9 mouse cellular contexts compared by ENCODE assay signal in the genomic region with DNA sequence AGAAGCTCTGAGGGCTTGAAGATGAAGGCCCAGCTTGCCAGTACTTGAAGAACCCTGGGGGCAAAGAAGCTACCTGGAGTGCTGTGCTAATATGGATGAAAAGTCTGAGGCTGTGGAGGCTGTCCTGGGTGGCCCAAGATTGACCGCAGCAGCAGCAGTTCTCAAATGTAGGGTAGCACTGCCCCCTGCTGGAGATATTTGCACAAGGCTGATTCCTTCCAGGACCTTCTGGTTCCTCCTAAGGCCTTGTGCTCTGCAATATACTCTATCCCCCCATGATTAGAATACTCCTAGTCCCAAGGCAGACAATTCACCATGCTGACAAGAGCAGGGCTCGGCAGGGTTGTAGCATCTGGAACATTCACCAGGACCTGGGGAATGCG.
DNase-seq lines count a peak whose midpoint lies in the region; ATAC-seq and TF ChIP-seq lines count a peak whose summit lies in the region.
"Had no signal": no experiment of that assay in that cellular context is flagged by ENCODE, and none has a peak within 500 bp of the region (broad histone marks: within the 10 kb centered on the region; RNA-seq: fewer than 3 reads in every experiment).

No protein-coding gene starts in this region.

- H3K4me3 ChIP-seq in heart, embryonic 15.5 days, result no peak overlapping the region
- H3K4me3 ChIP-seq in liver, embryonic 15.5 days (replicated peaks), result no peak overlapping the region
- H3K4me3 ChIP-seq in neural tube, embryonic 13.5 days, result no peak overlapping the region
- no peak overlapping the region for H3K4me3 ChIP-seq in stomach, postnatal 0 days (ENCODE audit: low read depth, low read length)
- H3K4me3 ChIP-seq: erythroblast, embryonic 14.5 days had no signal

- TF ChIP-seq CTCF in brain, embryonic 14.5 days (IDR thresholded peaks at IDR 0.05; ENCODE audit: borderline replicate concordance, extremely low read depth, insufficient read depth, insufficient read length), result peak; percentile 85
- TF ChIP-seq CTCF in stomach, postnatal 0 days (IDR thresholded peaks at IDR 0.05; ENCODE audit: low read depth), result peak; percentile 96

- 0 out of 2 replicates have a peak, but pooled peaks have one; percentile 47 for ATAC-seq in erythroblast, adult 5-6 weeks (replicated peaks; ENCODE audit: low FRiP score, poor library complexity, severe bottlenecking)
- ATAC-seq in heart, embryonic 15.5 days (replicated peaks; ENCODE audit: insufficient number of reproducible peaks, insufficient read depth, low FRiP score, low read depth), result peak; percentile 51; the same call in 1 of the 2 replicates
- ATAC-seq in liver, embryonic 15.5 days (ENCODE audit: insufficient read depth), result peak; percentile 47
- peak; percentile 79 for ATAC-seq in neural tube, embryonic 13.5 days (ENCODE audit: low read depth)
- peak; percentile 81 for ATAC-seq in stomach, postnatal 0 days (ENCODE audit: low FRiP score, low TSS enrichment)

- peak; percentile 84 for DNase-seq in CD4-positive, CD25-positive, alpha-beta regulatory T cell, adult 2 months (ENCODE audit: low read depth, low spot score)
- DNase-seq in brain, embryonic 14.5 days (ENCODE audit: low read depth), result peak; percentile 87
- peak; percentile 91 for DNase-seq in kidney, postnatal 14 days
- peak; percentile 89 for DNase-seq in stomach, postnatal 0 days (ENCODE audit: low spot score)

- H3K9me3 ChIP-seq in heart, embryonic 15.5 days (replicated peaks), result no peaks in the 10 kb centered on the region
- no peaks in the 10 kb centered on the region for H3K9me3 ChIP-seq in liver, embryonic 15.5 days (replicated peaks)
- H3K9me3 ChIP-seq in neural tube, embryonic 13.5 days, result no peaks in the 10 kb centered on the region
- H3K9me3 ChIP-seq in stomach, postnatal 0 days (ENCODE audit: control insufficient read depth, low read length), result no peaks in the 10 kb centered on the region

- H3K27ac ChIP-seq in heart, embryonic 15.5 days, result no peak overlapping the region
- H3K27ac ChIP-seq in liver, embryonic 15.5 days (replicated peaks), result no peak overlapping the region
- no peak overlapping the region for H3K27ac ChIP-seq in neural tube, embryonic 13.5 days (replicated peaks)
- no peak overlapping the region for H3K27ac ChIP-seq in stomach, postnatal 0 days (replicated peaks)

- no peak for TF ChIP-seq EP300 in stomach, postnatal 0 days (optimal IDR thresholded peaks at IDR 0.05)

- no peak overlapping the region for H3K4me2 ChIP-seq in heart, embryonic 15.5 days
- no peak overlapping the region for H3K4me2 ChIP-seq in liver, embryonic 15.5 days
- no peak overlapping the region for H3K4me2 ChIP-seq in neural tube, embryonic 13.5 days
- no peak overlapping the region for H3K4me2 ChIP-seq in stomach, postnatal 0 days (replicated peaks; ENCODE audit: low read depth)

- H3K36me3 ChIP-seq in heart, embryonic 15.5 days, result peaks cover 5% of the 10 kb centered on the region
- peaks cover 5% of the 10 kb centered on the region; the same call in 1 of the 2 replicates for H3K36me3 ChIP-seq in liver, embryonic 15.5 days (replicated peaks)
- H3K36me3 ChIP-seq in neural tube, embryonic 13.5 days, result no peaks in the 10 kb centered on the region
- H3K36me3 ChIP-seq in stomach, postnatal 0 days (ENCODE audit: control insufficient read depth, insufficient read depth, low read length), result peaks cover 1% of the 10 kb centered on the region; the same call in 1 of the 2 replicates

- WGBS in heart, embryonic 15.5 days, result 22% methylated on average over 3 of the region's 3 CpGs
- 24% methylated on average over 3 of the region's 3 CpGs for WGBS in liver, embryonic 15.5 days (ENCODE audit: insufficient replicate concordance)
- WGBS in neural tube, embryonic 13.5 days, result 29% methylated on average over 3 of the region's 3 CpGs
- 20% methylated on average over 3 of the region's 3 CpGs for WGBS in stomach, postnatal 0 days

- H3K27me3 ChIP-seq in heart, embryonic 15.5 days, result no peaks in the 10 kb centered on the region
- H3K27me3 ChIP-seq in liver, embryonic 15.5 days, result peaks cover 5% of the 10 kb centered on the region
- peaks cover 12% of the 10 kb centered on the region; the same call in 1 of the 2 replicates for H3K27me3 ChIP-seq in neural tube, embryonic 13.5 days
- H3K27me3 ChIP-seq in stomach, postnatal 0 days (ENCODE audit: control insufficient read depth, insufficient read depth, low read length), result no peaks in the 10 kb centered on the region

- peaks cover 13% of the 10 kb centered on the region for H3K4me1 ChIP-seq in heart, embryonic 15.5 days (replicated peaks)
- peaks cover 6% of the 10 kb centered on the region; the same call in 1 of the 2 replicates for H3K4me1 ChIP-seq in liver, embryonic 15.5 days (replicated peaks)
- H3K4me1 ChIP-seq in neural tube, embryonic 13.5 days (replicated peaks), result peaks cover 31% of the 10 kb centered on the region
- H3K4me1 ChIP-seq in stomach, postnatal 0 days (replicated peaks; ENCODE audit: control insufficient read depth, insufficient read depth), result no peaks in the 10 kb centered on the region

- no peak overlapping the region for H3K9ac ChIP-seq in heart, embryonic 15.5 days
- H3K9ac ChIP-seq in liver, embryonic 15.5 days, result no peak overlapping the region
- no peak overlapping the region for H3K9ac ChIP-seq in neural tube, embryonic 13.5 days
- H3K9ac ChIP-seq in stomach, postnatal 0 days (ENCODE audit: low read length), result no peak overlapping the region

- no peak for TF ChIP-seq POLR2A in brain, embryonic 14.5 days (IDR thresholded peaks at IDR 0.05; ENCODE audit: borderline replicate concordance, extremely low read depth, insufficient read depth, insufficient read length, poor library complexity, severe bottlenecking)
